Mouse (Mus musculus) brain, embryonic 14.5 days (tissue): Measurements from ENCODE around the gene Cdhr3.

Experiments
- CTCF ChIP-seq: fragments of 200-500 bp; IDR thresholded peaks from 2 replicates; pipeline ENCODE4 v1.5.1; 2012; ENCODE audit warnings: inconsistent platforms, mild to moderate bottlenecking, moderate library complexity, borderline replicate concordance; ENCODE audit not compliant: insufficient read depth, insufficient read length; ENCODE audit errors: extremely low read depth
- POLR2A ChIP-seq: fragments of 200-500 bp; IDR thresholded peaks from 2 replicates; pipeline ENCODE4 v1.6.1; 2012; ENCODE audit warnings: mild to moderate bottlenecking, inconsistent platforms, borderline replicate concordance; ENCODE audit not compliant: poor library complexity, insufficient read depth, insufficient read length, severe bottlenecking; ENCODE audit errors: extremely low read depth

DNA sequence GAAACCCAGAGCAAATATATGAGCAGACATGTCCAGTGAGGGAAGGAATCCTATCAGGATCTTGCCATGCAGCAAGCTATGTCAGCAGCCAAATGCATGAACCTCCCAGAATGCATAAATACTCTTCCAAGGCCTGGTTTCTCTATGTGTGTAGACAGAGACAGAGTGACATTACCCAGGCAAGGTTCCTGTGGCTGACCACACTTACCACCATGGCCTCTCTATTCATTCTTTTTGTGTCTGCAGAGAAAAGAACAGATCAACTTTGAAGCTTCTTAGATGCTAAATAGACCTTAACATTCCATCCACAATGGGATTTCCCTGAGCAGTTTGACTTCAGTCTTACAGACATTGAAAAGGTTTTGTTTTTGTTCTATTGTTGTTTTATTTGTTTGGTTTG, 54.0 kb downstream of the Cdhr3 start:
- no peak for TF ChIP-seq CTCF
- TF ChIP-seq POLR2A: no peak
